Mouse (Mus musculus): ENCODE measurements around the gene Ctnna2. TPM values are rescaled to one million over a fixed set of nuclear protein-coding genes. Genes with fewer than 3 reads are reported as not detected.

Gene Ctnna2
- total and polyA plus RNA-seq, 2 experiments from 2014 or later, result 0.22 TPM; not detected in 1

GRCm38 (mm10) chr6:77969774-77970173 lies 9.7 kb downstream of the Ctnna2 start:
- Histone ChIP-seq H3K9me3 (replicated peaks; ENCODE audit: control insufficient read depth, low read length) (no peaks in the 10 kb centered on the region), H3K36me3 (replicated peaks; ENCODE audit: control insufficient read depth, insufficient read depth, low read length) (no peaks in the 10 kb centered on the region), H3K27ac (ENCODE audit: low read depth) (no peak overlapping the region), H3K4me3 (ENCODE audit: low read depth, low read length) (no peak overlapping the region), H3K9ac (replicated peaks; ENCODE audit: low read depth, low read length) (no peak overlapping the region), H3K4me2 (ENCODE audit: low read depth, low read length) (no peak overlapping the region), H3K4me1 (ENCODE audit: control insufficient read depth, insufficient read depth) (no peaks in the 10 kb centered on the region), H3K27me3 (ENCODE audit: control insufficient read depth, insufficient read depth, low read length) (no peaks in the 10 kb centered on the region)
- DNase-seq (ENCODE audit: low spot score) (no peak), ATAC-seq (ENCODE audit: insufficient read depth, low read depth) (no peak)
- TF ChIP-seq EP300 (IDR thresholded peaks at IDR 0.05; ENCODE audit: low read depth) (no peak), CTCF (IDR thresholded peaks at IDR 0.05; ENCODE audit: low read depth) (no peak)
- 19% methylated on average over 4 of the region's 4 CpGs for WGBS

- H3K27ac ChIP-seq (ENCODE audit: low read depth), result no peak overlapping the region
- ATAC-seq (ENCODE audit: insufficient read depth, low read depth), result no peak
Observed at GRCm38 (mm10) chr6:77962011-77962410, 17.5 kb downstream of the Ctnna2 start.

GRCm38 (mm10) chr6:77951276-77951675 lies 28.2 kb downstream of the Ctnna2 start:
- no peaks in the 10 kb centered on the region for H3K4me1 ChIP-seq (ENCODE audit: control insufficient read depth, insufficient read depth)
- DNase-seq (ENCODE audit: low spot score) (no peak), ATAC-seq (ENCODE audit: insufficient read depth, low read depth) (no peak)
- H3K9me3 ChIP-seq (replicated peaks; ENCODE audit: control insufficient read depth, low read length), result no peaks in the 10 kb centered on the region
- WGBS, result 71% methylated on average over 4 of the region's 4 CpGs
- no peak overlapping the region for H3K4me2 ChIP-seq (ENCODE audit: low read depth, low read length)
- no peaks in the 10 kb centered on the region for H3K27me3 ChIP-seq (ENCODE audit: control insufficient read depth, insufficient read depth, low read length)
- no peak for TF ChIP-seq EP300 (IDR thresholded peaks at IDR 0.05; ENCODE audit: low read depth)
- no peak for TF ChIP-seq CTCF (IDR thresholded peaks at IDR 0.05; ENCODE audit: low read depth)
- no peak overlapping the region for H3K9ac ChIP-seq (replicated peaks; ENCODE audit: low read depth, low read length)
- H3K27ac ChIP-seq (ENCODE audit: low read depth), result no peak overlapping the region
- no peaks in the 10 kb centered on the region for H3K36me3 ChIP-seq (replicated peaks; ENCODE audit: control insufficient read depth, insufficient read depth, low read length)
- H3K4me3 ChIP-seq (ENCODE audit: low read depth, low read length), result no peak overlapping the region

More at GRCm38 (mm10) chr6:77962011-77962410, 17.5 kb downstream of the Ctnna2 start:
- WGBS, result 67% methylated on average over 1 of the region's 1 CpGs
- no peak overlapping the region for H3K9ac ChIP-seq (replicated peaks; ENCODE audit: low read depth, low read length)
- H3K36me3 ChIP-seq (replicated peaks; ENCODE audit: control insufficient read depth, insufficient read depth, low read length), result no peaks in the 10 kb centered on the region
- H3K4me1 ChIP-seq (ENCODE audit: control insufficient read depth, insufficient read depth), result no peaks in the 10 kb centered on the region
- no peak overlapping the region for H3K4me3 ChIP-seq (ENCODE audit: low read depth, low read length)
- H3K27me3 ChIP-seq (ENCODE audit: control insufficient read depth, insufficient read depth, low read length), result no peaks in the 10 kb centered on the region
- TF ChIP-seq CTCF (IDR thresholded peaks at IDR 0.05; ENCODE audit: low read depth) (no peak), EP300 (IDR thresholded peaks at IDR 0.05; ENCODE audit: low read depth) (no peak)
- no peak for DNase-seq (ENCODE audit: low spot score)
- no peak overlapping the region for H3K4me2 ChIP-seq (ENCODE audit: low read depth, low read length)
- H3K9me3 ChIP-seq (replicated peaks; ENCODE audit: control insufficient read depth, low read length), result no peaks in the 10 kb centered on the region

GRCm38 (mm10) chr6:77950690-77951089 lies 28.8 kb downstream of the Ctnna2 start:
- H3K36me3 ChIP-seq (replicated peaks; ENCODE audit: control insufficient read depth, insufficient read depth, low read length), result no peaks in the 10 kb centered on the region
- no peak for ATAC-seq (ENCODE audit: insufficient read depth, low read depth)
- no peak overlapping the region for H3K9ac ChIP-seq (replicated peaks; ENCODE audit: low read depth, low read length)
- no peak overlapping the region for H3K4me3 ChIP-seq (ENCODE audit: low read depth, low read length)
- WGBS, result 63% methylated on average over 2 of the region's 2 CpGs
- H3K27ac ChIP-seq (ENCODE audit: low read depth), result no peak overlapping the region
- DNase-seq (ENCODE audit: low spot score), result no peak
- H3K9me3 ChIP-seq (replicated peaks; ENCODE audit: control insufficient read depth, low read length), result no peaks in the 10 kb centered on the region
- no peaks in the 10 kb centered on the region for H3K4me1 ChIP-seq (ENCODE audit: control insufficient read depth, insufficient read depth)
- TF ChIP-seq EP300 (IDR thresholded peaks at IDR 0.05; ENCODE audit: low read depth) (no peak), CTCF (IDR thresholded peaks at IDR 0.05; ENCODE audit: low read depth) (no peak)
- no peaks in the 10 kb centered on the region for H3K27me3 ChIP-seq (ENCODE audit: control insufficient read depth, insufficient read depth, low read length)
- H3K4me2 ChIP-seq (ENCODE audit: low read depth, low read length), result no peak overlapping the region

GRCm38 (mm10) chr6:77929375-77929774 lies 50.1 kb downstream of the Ctnna2 start:
- DNase-seq (ENCODE audit: low spot score) (no peak), ATAC-seq (ENCODE audit: insufficient read depth, low read depth) (no peak)
- TF ChIP-seq CTCF (IDR thresholded peaks at IDR 0.05; ENCODE audit: low read depth) (no peak), EP300 (IDR thresholded peaks at IDR 0.05; ENCODE audit: low read depth) (no peak)
- 64% methylated on average over 3 of the region's 3 CpGs for WGBS
- no peak overlapping the region for H3K27ac ChIP-seq (ENCODE audit: low read depth)
- H3K9ac ChIP-seq (replicated peaks; ENCODE audit: low read depth, low read length), result no peak overlapping the region
- H3K4me2 ChIP-seq (ENCODE audit: low read depth, low read length), result no peak overlapping the region
- H3K4me1 ChIP-seq (ENCODE audit: control insufficient read depth, insufficient read depth), result no peaks in the 10 kb centered on the region
- H3K36me3 ChIP-seq (replicated peaks; ENCODE audit: control insufficient read depth, insufficient read depth, low read length), result no peaks in the 10 kb centered on the region
- H3K4me3 ChIP-seq (ENCODE audit: low read depth, low read length), result no peak overlapping the region
- H3K9me3 ChIP-seq (replicated peaks; ENCODE audit: control insufficient read depth, low read length), result no peaks in the 10 kb centered on the region
- H3K27me3 ChIP-seq (ENCODE audit: control insufficient read depth, insufficient read depth, low read length), result no peaks in the 10 kb centered on the region

GRCm38 (mm10) chr6:77873150-77873549 lies 106.3 kb downstream of the Ctnna2 start:
- no peaks in the 10 kb centered on the region for H3K4me1 ChIP-seq (ENCODE audit: control insufficient read depth, insufficient read depth)
- H3K4me2 ChIP-seq (ENCODE audit: low read depth, low read length), result no peak overlapping the region
- H3K9ac ChIP-seq (replicated peaks; ENCODE audit: low read depth, low read length), result no peak overlapping the region
- no peaks in the 10 kb centered on the region for H3K27me3 ChIP-seq (ENCODE audit: control insufficient read depth, insufficient read depth, low read length)
- DNase-seq (ENCODE audit: low spot score) (no peak), ATAC-seq (ENCODE audit: insufficient read depth, low read depth) (no peak)
- H3K36me3 ChIP-seq (replicated peaks; ENCODE audit: control insufficient read depth, insufficient read depth, low read length), result no peaks in the 10 kb centered on the region
- H3K4me3 ChIP-seq (ENCODE audit: low read depth, low read length), result no peak overlapping the region
- H3K27ac ChIP-seq (ENCODE audit: low read depth), result no peak overlapping the region
- H3K9me3 ChIP-seq (replicated peaks; ENCODE audit: control insufficient read depth, low read length), result no peaks in the 10 kb centered on the region
- TF ChIP-seq EP300 (IDR thresholded peaks at IDR 0.05; ENCODE audit: low read depth) (no peak), CTCF (IDR thresholded peaks at IDR 0.05; ENCODE audit: low read depth) (no peak)
- 91% methylated on average over 2 of the region's 2 CpGs for WGBS
